Mouse (Mus musculus) ES-Bruce4 (cell line): ENCODE measurements at regions not wholly inside any gene's neighbourhood (a gene's known extent, or its start where the extent isn't known, plus 50 kb on each side); places are given as distances from the start of the nearest gene placed in this dataset.

Experiments used
- CTCF ChIP-seq: IDR thresholded peaks from one replicate; pipeline ENCODE4 v1.8.1; 2011; ENCODE audit warnings: low read depth, low read length
- EP300 ChIP-seq: IDR thresholded peaks from 2 replicates; pipeline ENCODE4 v1.6.1; 2011; ENCODE audit warnings: low read depth, low read length; ENCODE audit not compliant: insufficient read depth
- POLR2A ChIP-seq: IDR thresholded peaks from one replicate; pipeline ENCODE4 v1.8.1; 2011; ENCODE audit warnings: low read length; ENCODE audit not compliant: insufficient read depth

- TF ChIP-seq POLR2A (no peak), CTCF (no peak), EP300 (no peak)
Measured at GRCm38 (mm10) chr13:37537330-37537729, 192.3 kb downstream of the Ly86 start.
